Mouse (Mus musculus) embryonic facial prominence, embryonic 11.5 days (tissue): ENCODE measurements around the gene Hif1an. TPM values are rescaled to one million over a fixed set of nuclear protein-coding genes. Genes with fewer than 3 reads are reported as not detected.

ENCODE experiments used
- ATAC-seq: fragments of 200-750 bp; cut with Nextera tagmentation; replicated peaks from 2 replicates; pipeline ENCODE4 v1.8.0; 2017; ENCODE audit warnings: low read depth; ENCODE audit not compliant: insufficient number of reproducible peaks, low FRiP score, low TSS enrichment
- DNase-seq: peaks from one replicate; pipeline ENCODE4 v3.0.0-alpha.2; 2015; ENCODE audit warnings: low spot score
- H3K27ac ChIP-seq: fragments of 300-500 bp; sonication (generic); replicated peaks from 2 replicates; pipeline ENCODE4 v1.5.1; 2014; ENCODE audit warnings: mild to moderate bottlenecking, low read depth, low read length, control low read depth
- H3K27me3 ChIP-seq: fragments of 300-500 bp; sonication (generic); 2 replicates; pipeline ENCODE4 v1.6.1; 2014; ENCODE audit warnings: mild to moderate bottlenecking, low read length, moderate library complexity, mixed read lengths; ENCODE audit not compliant: control insufficient read depth, insufficient read depth
- H3K36me3 ChIP-seq: fragments of 300-500 bp; sonication (generic); replicated peaks from 2 replicates; pipeline ENCODE4 v1.6.1; 2014; ENCODE audit warnings: low read depth, mild to moderate bottlenecking, low read length, moderate library complexity, mixed read lengths; ENCODE audit not compliant: control insufficient read depth, insufficient read depth
- H3K4me1 ChIP-seq: fragments of 300-500 bp; sonication (generic); 2 replicates; pipeline ENCODE4 v1.6.1; 2014; ENCODE audit warnings: low read length, mixed read lengths; ENCODE audit not compliant: control insufficient read depth, insufficient read depth
- H3K4me2 ChIP-seq: fragments of 300-500 bp; sonication (generic); 2 replicates; pipeline ENCODE4 v1.6.1; 2014; ENCODE audit warnings: low read depth, mild to moderate bottlenecking, control low read depth, low read length, moderate library complexity
- H3K4me3 ChIP-seq: fragments of 300-500 bp; sonication (generic); 2 replicates; pipeline ENCODE4 v1.5.1; 2014; ENCODE audit warnings: low read depth, low read length, control low read depth
- H3K9ac ChIP-seq: fragments of 300-500 bp; sonication (generic); replicated peaks from 2 replicates; pipeline ENCODE4 v1.6.1; 2014; ENCODE audit warnings: mild to moderate bottlenecking, control low read depth, low read length
- H3K9me3 ChIP-seq: fragments of 300-500 bp; sonication (generic); replicated peaks from 2 replicates; pipeline ENCODE4 v1.6.1; 2016; ENCODE audit warnings: mild to moderate bottlenecking, low read length, inconsistent platforms, mixed read lengths; ENCODE audit not compliant: control insufficient read depth
- WGBS: fragments of 180-500 bp; shearing (Covaris S2); extraction: QIAGEN DNeasy Blood & Tissue Kit; methylation state at CpG from one replicate; pipeline ENCODE4 v1.1.7; 2014; 5-methylcytosine and 5-hydroxymethylcytosine counted together
- polyA plus RNA-seq: library from polyadenylated mRNA; unstranded; fragments of >200 nt; fragmentation: Nextera tagmentation; extraction: Ambion mirVana; gene quantifications from 2 replicates; pipeline ENCODE4 v1.2.1, GENCODE M21; 2014

Hif1an gene
- polyA plus RNA-seq, 1 experiment from 2014 or later = 23.5 TPM

GRCm38 (mm10) chr19:44552731-44553130 lies 9.9 kb upstream of the Hif1an start, which contains the start of gene Gm20538:
Gene Gm20538, minus strand, starts transcription at chr19:44552831.
- Histone ChIP-seq H3K4me2 (no peak within 1 kb of the TSS), H3K9me3 (no peaks in the 10 kb centered on the region), H3K27ac (no peak within 1 kb of the TSS), H3K27me3 (no peaks in the 10 kb centered on the region), H3K9ac (no peak within 1 kb of the TSS), H3K4me3 (no peak within 1 kb of the TSS), H3K4me1 (no peaks in the 10 kb centered on the region), H3K36me3 (peaks cover 14% of the 10 kb centered on the region)
- no peak for DNase-seq
- ATAC-seq = no peak
- 97% methylated on average over 4 of the region's 4 CpGs for WGBS

- H3K27me3 ChIP-seq = no peaks in the 10 kb centered on the region
- no peak overlapping the region for H3K4me3 ChIP-seq
- 91% methylated on average over 4 of the region's 4 CpGs for WGBS
- H3K36me3 ChIP-seq = peaks cover 14% of the 10 kb centered on the region
- no peak for ATAC-seq
- H3K4me1 ChIP-seq = no peaks in the 10 kb centered on the region
- no peak for DNase-seq
- no peak overlapping the region for H3K9ac ChIP-seq
- no peaks in the 10 kb centered on the region for H3K9me3 ChIP-seq
- H3K27ac ChIP-seq = no peak overlapping the region
- H3K4me2 ChIP-seq = no peak overlapping the region
Observed at GRCm38 (mm10) chr19:44553286-44553685, 9.4 kb upstream of the Hif1an start.

- peak overlapping the region; percentile 94 for H3K4me3 ChIP-seq
- DNase-seq = no peak
- peaks cover 9% of the 10 kb centered on the region for H3K36me3 ChIP-seq
- H3K9me3 ChIP-seq = no peaks in the 10 kb centered on the region
- H3K27ac ChIP-seq = no peak overlapping the region
- peak overlapping the region; percentile 94 for H3K9ac ChIP-seq
- ATAC-seq = 0 out of 2 replicates have a peak, but pooled peaks have one; percentile 15
- H3K27me3 ChIP-seq = no peaks in the 10 kb centered on the region
- H3K4me2 ChIP-seq = peak overlapping the region; percentile 79
- H3K4me1 ChIP-seq = no peaks in the 10 kb centered on the region
- 6% methylated on average over 8 of the region's 8 CpGs for WGBS
Observed at GRCm38 (mm10) chr19:44554490-44554860, 8.2 kb upstream of the Hif1an start.

GRCm38 (mm10) chr19:44554861-44555590 lies 7.6 kb upstream of the Hif1an start, which contains the start of gene Ndufb8:
Gene Ndufb8, minus strand, starts transcription at chr19:44555440.
- DNase-seq (peak; percentile 94), ATAC-seq (peak; percentile 77)
- peak within 1 kb of the TSS; percentile 94 for H3K4me3 ChIP-seq
- no peaks in the 10 kb centered on the region for H3K4me1 ChIP-seq
- peak within 1 kb of the TSS; percentile 79 for H3K4me2 ChIP-seq
- H3K9ac ChIP-seq = peak within 1 kb of the TSS; percentile 94
- H3K27ac ChIP-seq = no peak within 1 kb of the TSS
- H3K27me3 ChIP-seq = no peaks in the 10 kb centered on the region
- no peaks in the 10 kb centered on the region for H3K9me3 ChIP-seq
- peaks cover 9% of the 10 kb centered on the region for H3K36me3 ChIP-seq
- under 1% methylated on average over 50 of the region's 50 CpGs for WGBS

DNA sequence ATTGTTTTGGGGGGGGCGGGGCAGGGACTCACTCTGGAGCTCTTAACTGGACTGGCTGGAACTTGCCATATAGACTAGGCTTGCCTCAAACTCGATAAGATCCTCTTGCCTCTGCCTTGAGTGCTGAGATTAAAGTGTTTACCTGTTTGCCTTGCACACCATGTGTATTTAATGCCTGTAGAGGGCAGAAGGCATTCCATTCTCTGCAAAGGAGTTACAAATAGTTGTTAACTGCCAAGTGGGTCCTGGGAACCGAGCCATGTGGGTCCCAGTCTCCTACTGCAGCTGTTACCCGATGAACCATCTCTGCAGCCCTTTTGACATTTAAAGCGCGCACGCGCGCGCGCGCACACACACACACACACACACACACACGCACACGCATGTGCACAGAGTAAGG lies 1.4 kb downstream of the Hif1an start:
- 93% methylated on average over 14 of the region's 14 CpGs for WGBS
- H3K4me1 ChIP-seq = no peaks in the 10 kb centered on the region; the same call in 1 of the 2 replicates
- H3K27me3 ChIP-seq = no peaks in the 10 kb centered on the region
- no peak overlapping the region; the same call in 1 of the 2 replicates for H3K9ac ChIP-seq
- H3K4me2 ChIP-seq = peak overlapping the region; percentile 67; the same call in 1 of the 2 replicates
- H3K27ac ChIP-seq = no peak overlapping the region
- DNase-seq (no peak), ATAC-seq (no peak)
- H3K9me3 ChIP-seq = no peaks in the 10 kb centered on the region
- H3K36me3 ChIP-seq = peaks cover 5% of the 10 kb centered on the region
- H3K4me3 ChIP-seq = no peak overlapping the region

- H3K27ac ChIP-seq = no peak overlapping the region
- H3K36me3 ChIP-seq = peaks cover 5% of the 10 kb centered on the region
- 88% methylated on average over 3 of the region's 3 CpGs for WGBS
- H3K4me2 ChIP-seq = no peak overlapping the region
- DNase-seq (no peak), ATAC-seq (no peak)
- no peaks in the 10 kb centered on the region for H3K27me3 ChIP-seq
- H3K9me3 ChIP-seq = no peaks in the 10 kb centered on the region
- H3K4me1 ChIP-seq = no peaks in the 10 kb centered on the region; the same call in 1 of the 2 replicates
- no peak overlapping the region for H3K9ac ChIP-seq
- no peak overlapping the region for H3K4me3 ChIP-seq
Observed at GRCm38 (mm10) chr19:44567763-44568162, 5.1 kb downstream of the Hif1an start.

DNA sequence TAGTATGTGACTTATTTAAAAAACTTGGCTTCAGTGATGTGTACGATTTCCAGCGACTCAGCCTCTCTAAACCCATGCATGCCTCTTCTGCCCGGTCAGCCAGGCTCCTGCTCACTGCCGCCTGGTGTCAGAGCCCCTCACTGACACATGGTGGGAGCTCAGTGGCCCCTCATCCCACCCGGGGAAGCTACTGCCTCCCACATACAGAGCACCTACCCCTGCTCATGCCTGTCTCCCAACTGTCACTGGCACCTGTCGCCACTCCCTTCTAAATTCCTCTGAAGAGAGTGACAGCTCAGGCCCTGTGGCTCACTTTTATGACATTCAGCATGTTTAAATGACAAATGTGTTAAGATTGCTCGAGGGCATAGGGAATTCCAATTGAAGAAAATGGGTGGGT lies 13.6 kb downstream of the Hif1an start:
- H3K4me1 ChIP-seq = no peaks in the 10 kb centered on the region
- no peaks in the 10 kb centered on the region for H3K9me3 ChIP-seq
- no peak overlapping the region for H3K4me2 ChIP-seq
- no peak overlapping the region for H3K9ac ChIP-seq
- DNase-seq = no peak
- H3K36me3 ChIP-seq = peaks cover 4% of the 10 kb centered on the region
- WGBS = 75% methylated on average over 7 of the region's 7 CpGs
- no peak overlapping the region for H3K4me3 ChIP-seq
- no peaks in the 10 kb centered on the region for H3K27me3 ChIP-seq
- no peak for ATAC-seq
- no peak overlapping the region for H3K27ac ChIP-seq

- DNase-seq (no peak), ATAC-seq (no peak)
- Histone ChIP-seq H3K4me3 (no peak overlapping the region), H3K9me3 (no peaks in the 10 kb centered on the region), H3K27me3 (no peaks in the 10 kb centered on the region), H3K36me3 (peaks cover 1% of the 10 kb centered on the region), H3K4me1 (no peaks in the 10 kb centered on the region), H3K27ac (no peak overlapping the region), H3K4me2 (no peak overlapping the region), H3K9ac (no peak overlapping the region)
- 84% methylated on average over 1 of the region's 1 CpGs for WGBS
Observed at GRCm38 (mm10) chr19:44578038-44578437, 15.4 kb downstream of the Hif1an start.
